12 mouse cellular contexts compared by ENCODE assay signal in genomic region chr15:96773656-96774055, GRCm38 (mm10).
DNase-seq lines count a peak whose midpoint lies in the region; ATAC-seq lines count a peak whose summit lies in the region.
"Had no signal": no experiment of that assay in that cellular context is flagged by ENCODE, and none has a peak within 500 bp of the region (broad histone marks: within the 10 kb centered on the region; RNA-seq: fewer than 3 reads in every experiment).

No protein-coding gene starts in this region.

- no peaks in the 10 kb centered on the region for H3K9me3 ChIP-seq in hindbrain, embryonic 13.5 days
- H3K9me3 ChIP-seq in hindbrain, embryonic 16.5 days (ENCODE audit: control insufficient read depth, low read length) = no peaks in the 10 kb centered on the region
- H3K9me3 ChIP-seq in neural tube, embryonic 13.5 days = no peaks in the 10 kb centered on the region
- H3K9me3 ChIP-seq in heart, embryonic 13.5 days = no peaks in the 10 kb centered on the region
- no peaks in the 10 kb centered on the region for H3K9me3 ChIP-seq in stomach, embryonic 16.5 days (replicated peaks; ENCODE audit: control insufficient read depth, low read length)

- H3K4me1 ChIP-seq in hindbrain, embryonic 13.5 days (replicated peaks) = 0 out of 2 replicates have a peak, but pooled peaks cover 1% of the 10 kb centered on the region
- no peaks in the 10 kb centered on the region for H3K4me1 ChIP-seq in hindbrain, embryonic 16.5 days (ENCODE audit: control insufficient read depth, insufficient read depth, low read depth, low read length)
- H3K4me1 ChIP-seq in neural tube, embryonic 13.5 days (replicated peaks) = peaks cover 7% of the 10 kb centered on the region
- peaks cover 57% of the 10 kb centered on the region for H3K4me1 ChIP-seq in heart, embryonic 13.5 days
- H3K4me1 ChIP-seq in stomach, embryonic 16.5 days (ENCODE audit: control insufficient read depth, insufficient read depth, low read length) = peaks cover 23% of the 10 kb centered on the region; the same call in 1 of the 2 replicates

- H3K4me3 ChIP-seq in hindbrain, embryonic 13.5 days = no peak overlapping the region
- H3K4me3 ChIP-seq in hindbrain, embryonic 16.5 days (ENCODE audit: low read length) = no peak overlapping the region
- H3K4me3 ChIP-seq in neural tube, embryonic 13.5 days = no peak overlapping the region
- no peak overlapping the region for H3K4me3 ChIP-seq in heart, embryonic 13.5 days
- no peak overlapping the region for H3K4me3 ChIP-seq in stomach, embryonic 16.5 days (replicated peaks; ENCODE audit: low read length)
- H3K4me3 ChIP-seq: megakaryocyte, embryonic 14.5 days had no signal

- no peak overlapping the region for H3K9ac ChIP-seq in hindbrain, embryonic 13.5 days
- H3K9ac ChIP-seq in hindbrain, embryonic 16.5 days (ENCODE audit: low read depth, low read length) = no peak overlapping the region
- H3K9ac ChIP-seq in neural tube, embryonic 13.5 days = no peak overlapping the region
- H3K9ac ChIP-seq in heart, embryonic 13.5 days = peak overlapping the region; percentile 52; the same call in 1 of the 2 replicates
- no peak overlapping the region for H3K9ac ChIP-seq in stomach, embryonic 16.5 days (ENCODE audit: low read length)
- H3K9ac ChIP-seq: liver, embryonic 14.5 days had no signal

- no peaks in the 10 kb centered on the region for H3K27me3 ChIP-seq in hindbrain, embryonic 13.5 days
- H3K27me3 ChIP-seq in hindbrain, embryonic 16.5 days (replicated peaks; ENCODE audit: control insufficient read depth, insufficient read depth, low read length) = no peaks in the 10 kb centered on the region
- H3K27me3 ChIP-seq in neural tube, embryonic 13.5 days = no peaks in the 10 kb centered on the region
- no peaks in the 10 kb centered on the region for H3K27me3 ChIP-seq in heart, embryonic 13.5 days (replicated peaks)
- H3K27me3 ChIP-seq in stomach, embryonic 16.5 days (ENCODE audit: control insufficient read depth, insufficient read depth, low read length) = no peaks in the 10 kb centered on the region

- 74% methylated on average over 1 of the region's 1 CpGs for WGBS in hindbrain, embryonic 13.5 days
- 74% methylated on average over 1 of the region's 1 CpGs for WGBS in hindbrain, embryonic 16.5 days
- WGBS in neural tube, embryonic 13.5 days = 84% methylated on average over 1 of the region's 1 CpGs
- WGBS in heart, embryonic 13.5 days = 24% methylated on average over 1 of the region's 1 CpGs
- 65% methylated on average over 1 of the region's 1 CpGs for WGBS in stomach, embryonic 16.5 days

- no peak overlapping the region for H3K4me2 ChIP-seq in hindbrain, embryonic 13.5 days
- no peak overlapping the region for H3K4me2 ChIP-seq in hindbrain, embryonic 16.5 days (ENCODE audit: low read length)
- H3K4me2 ChIP-seq in neural tube, embryonic 13.5 days = no peak overlapping the region
- H3K4me2 ChIP-seq in heart, embryonic 13.5 days = no peak overlapping the region
- 0 out of 2 replicates have a peak overlapping the region, but pooled peaks have one; percentile 28 for H3K4me2 ChIP-seq in stomach, embryonic 16.5 days (ENCODE audit: low read depth, low read length)

- 0 out of 2 replicates have a peak overlapping the region, but pooled peaks have one; percentile 23 for H3K27ac ChIP-seq in hindbrain, embryonic 13.5 days
- no peak overlapping the region for H3K27ac ChIP-seq in hindbrain, embryonic 16.5 days (ENCODE audit: low read depth, low read length)
- peak overlapping the region; percentile 3; the same call in 1 of the 2 replicates for H3K27ac ChIP-seq in neural tube, embryonic 13.5 days (replicated peaks)
- H3K27ac ChIP-seq in heart, embryonic 13.5 days (replicated peaks) = peak overlapping the region; percentile 86
- H3K27ac ChIP-seq in stomach, embryonic 16.5 days (ENCODE audit: low read length) = peak overlapping the region; percentile 82
- H3K27ac ChIP-seq: liver, embryonic 14.5 days had no signal

- no peak for DNase-seq in neural tube, embryonic 10.5 days (ENCODE audit: extremely low spot score, low spot score)
- no peak for DNase-seq in layer of hippocampus, adult 8-10 months (ENCODE audit: low spot score in 2 of 2)
- DNase-seq: cerebellum, adult 18-20 months; kidney, adult 11 months; kidney, postnatal 36 days had no signal

- no peaks in the 10 kb centered on the region for H3K36me3 ChIP-seq in hindbrain, embryonic 13.5 days
- H3K36me3 ChIP-seq in hindbrain, embryonic 16.5 days (ENCODE audit: control insufficient read depth, insufficient read depth, low read length) = no peaks in the 10 kb centered on the region
- no peaks in the 10 kb centered on the region for H3K36me3 ChIP-seq in neural tube, embryonic 13.5 days
- no peaks in the 10 kb centered on the region for H3K36me3 ChIP-seq in heart, embryonic 13.5 days
- no peaks in the 10 kb centered on the region for H3K36me3 ChIP-seq in stomach, embryonic 16.5 days (ENCODE audit: control insufficient read depth, insufficient read depth, low read length)

- no peak for ATAC-seq in hindbrain, embryonic 13.5 days (ENCODE audit: low FRiP score)
- ATAC-seq in hindbrain, embryonic 16.5 days = no peak
- ATAC-seq in neural tube, embryonic 13.5 days (ENCODE audit: low read depth) = no peak
- peak; percentile 70; the same call in 1 of the 2 replicates for ATAC-seq in heart, embryonic 13.5 days (ENCODE audit: extremely low read depth, insufficient number of reproducible peaks, low FRiP score, low TSS enrichment)
- ATAC-seq in stomach, embryonic 16.5 days (ENCODE audit: insufficient read depth, low FRiP score) = peak; percentile 42; the same call in 1 of the 2 replicates

Comparison
In these comparisons a context has a peak if more than half of its experiments do, and no peak if none do; other contexts are left out.
1. ATAC-seq: peak in heart, embryonic 13.5 days (single experiment) and stomach, embryonic 16.5 days (single experiment); none in hindbrain, embryonic 13.5 days (single experiment), hindbrain, embryonic 16.5 days (single experiment) and neural tube, embryonic 13.5 days (single experiment).